Mouse (Mus musculus): ENCODE measurements around the gene Gm10974.

Gene Gm10974

DNA sequence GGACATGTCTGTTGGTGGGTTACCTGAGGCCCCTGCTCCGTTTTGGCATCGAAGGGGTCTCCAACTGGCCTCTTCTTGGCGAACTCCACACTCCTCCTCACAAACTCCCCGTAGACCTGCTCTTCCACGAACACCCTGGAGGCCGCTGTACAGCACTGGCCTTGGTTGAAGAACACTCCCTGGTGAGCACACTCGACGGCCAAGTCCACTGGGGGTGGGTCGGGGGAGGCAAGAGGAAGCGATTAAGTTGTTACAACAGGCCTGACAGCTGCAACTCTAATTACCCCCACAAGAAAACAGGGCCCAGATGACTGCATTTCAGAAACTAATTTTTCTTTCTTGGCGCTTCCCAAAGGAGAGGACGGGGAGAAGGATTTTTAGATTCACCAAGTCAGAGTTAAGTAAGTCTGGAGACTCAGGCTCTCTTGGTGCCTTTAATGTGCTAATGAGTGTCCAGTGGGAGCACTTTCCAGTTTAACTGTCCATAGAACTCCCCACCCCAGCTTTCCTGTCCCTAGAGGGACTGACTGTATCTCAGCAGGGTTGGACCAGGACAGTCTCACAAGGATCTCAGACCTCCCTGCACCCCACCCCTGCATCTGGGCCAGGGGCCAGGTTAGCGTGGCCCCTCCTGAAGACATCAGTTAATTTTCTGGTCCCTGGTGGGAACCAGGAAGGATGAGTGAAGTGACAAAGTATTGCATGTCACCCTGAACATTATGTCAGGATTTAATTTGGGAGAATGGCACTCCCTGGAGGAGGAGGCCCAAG lies 40.4 kb downstream of the Gm10974 start:
- no peak for DNase-seq (ENCODE audit: low read depth)

DNA sequence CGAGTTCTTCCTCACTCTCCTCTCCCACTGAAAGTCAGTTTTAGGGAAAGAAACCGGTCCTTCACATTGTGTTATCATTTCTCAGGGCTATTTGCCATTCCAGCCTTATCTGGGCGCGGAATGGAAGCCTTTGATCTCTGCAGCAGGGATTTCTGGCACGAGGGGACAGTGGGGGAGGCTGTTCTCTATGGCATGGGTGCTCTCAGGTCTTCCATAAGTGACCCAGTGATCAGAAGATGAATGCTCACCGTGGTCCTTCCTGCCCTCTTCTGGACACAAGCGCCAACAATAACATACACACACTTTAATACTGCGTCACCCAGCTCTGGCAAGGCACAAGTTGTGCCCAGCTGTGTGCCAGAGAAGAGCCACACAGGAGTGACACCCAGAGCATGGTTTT lies 41.3 kb downstream of the Gm10974 start:
- DNase-seq (ENCODE audit: low read depth), result no peak

DNA sequence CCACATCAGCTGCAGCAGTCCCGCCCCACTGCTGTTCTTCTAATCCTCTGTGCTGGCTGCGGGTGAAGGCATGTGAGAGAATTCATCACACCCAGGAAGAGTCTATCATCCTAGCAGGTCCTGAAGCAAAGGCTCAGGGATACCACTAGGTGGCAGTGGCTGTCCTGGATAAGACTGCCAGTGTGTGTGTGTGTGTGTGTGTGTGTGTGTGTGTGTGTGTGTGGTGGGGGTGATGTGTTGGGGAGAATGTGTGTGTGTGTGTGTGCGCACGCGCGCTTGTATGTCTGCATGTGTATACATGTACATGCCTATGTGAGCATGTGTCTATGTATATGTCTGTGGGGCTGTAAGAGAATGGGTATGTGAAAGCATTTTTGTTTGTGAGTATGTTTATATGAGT lies 43.7 kb downstream of the Gm10974 start:
- no peak for DNase-seq (ENCODE audit: low read depth)

DNA sequence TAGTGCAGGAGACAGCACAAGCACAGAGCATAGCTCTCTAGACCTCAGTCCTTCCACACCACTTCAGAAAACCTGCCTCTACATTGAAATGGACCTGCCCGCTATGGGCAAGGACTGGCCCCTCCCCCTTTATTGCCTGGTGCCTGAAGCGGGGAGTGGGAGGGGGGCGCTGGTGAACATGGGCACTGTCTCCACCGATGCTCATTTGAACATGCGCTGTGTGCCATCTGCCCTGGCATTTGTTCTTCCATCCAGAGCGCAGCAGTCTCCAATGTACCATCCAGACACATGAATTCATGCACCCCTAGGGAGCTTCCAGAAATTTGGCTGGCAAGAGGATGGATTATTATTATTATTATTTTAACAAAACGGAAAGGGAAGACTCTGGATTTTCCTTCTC lies 47.4 kb downstream of the Gm10974 start:
- no peak for DNase-seq (ENCODE audit: low read depth)

- no peak for DNase-seq (ENCODE audit: low read depth)
These were observed 51.1 kb downstream of the Gm10974 start for GRCm38 (mm10) chr7:66416829-66417228.

DNA sequence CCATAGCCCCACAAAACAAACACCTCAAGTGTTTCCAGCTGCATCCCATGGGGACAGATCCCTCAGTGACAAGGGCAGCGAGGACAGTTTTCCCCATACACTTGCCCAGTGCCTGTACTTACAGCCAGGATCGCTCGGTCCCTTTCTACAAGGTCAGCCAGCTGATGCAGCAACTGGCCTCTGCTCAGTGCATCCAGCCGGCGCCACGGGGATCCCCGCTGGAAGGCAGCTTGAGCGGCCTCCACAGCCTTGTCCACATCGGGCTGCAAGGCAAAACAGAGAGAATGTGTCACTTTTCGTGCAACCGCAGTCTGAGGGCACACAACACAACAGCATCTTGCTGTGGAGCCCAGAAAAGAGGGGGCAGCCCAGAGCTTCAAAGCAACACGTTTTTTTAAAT lies 53.3 kb downstream of the Gm10974 start:
- no peak for DNase-seq (ENCODE audit: low read depth)

- no peak for DNase-seq (ENCODE audit: low read depth)
These were observed 56.2 kb downstream of the Gm10974 start for GRCm38 (mm10) chr7:66421903-66422302.

DNA sequence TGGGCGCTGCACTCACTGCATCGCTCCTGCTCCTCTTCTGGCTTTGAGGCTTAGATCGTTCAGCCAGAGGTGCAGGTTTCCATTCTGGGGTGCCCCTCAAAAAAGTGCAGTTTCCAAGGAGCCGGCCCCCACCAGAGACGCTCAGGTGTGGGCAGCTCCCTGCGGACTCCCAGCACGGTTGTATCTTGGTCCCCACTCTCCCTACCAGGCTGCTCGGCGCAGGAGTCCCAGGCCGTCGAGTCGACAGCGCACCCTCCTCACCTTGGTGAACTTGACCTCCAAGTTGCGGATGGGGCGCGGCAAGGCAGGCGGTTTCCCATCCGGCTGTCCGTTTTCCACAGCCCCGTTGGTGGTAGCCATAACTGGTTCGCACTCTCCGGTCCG lies 61.3 kb downstream of the Gm10974 start:
- no peak for DNase-seq (ENCODE audit: low read depth)

DNA sequence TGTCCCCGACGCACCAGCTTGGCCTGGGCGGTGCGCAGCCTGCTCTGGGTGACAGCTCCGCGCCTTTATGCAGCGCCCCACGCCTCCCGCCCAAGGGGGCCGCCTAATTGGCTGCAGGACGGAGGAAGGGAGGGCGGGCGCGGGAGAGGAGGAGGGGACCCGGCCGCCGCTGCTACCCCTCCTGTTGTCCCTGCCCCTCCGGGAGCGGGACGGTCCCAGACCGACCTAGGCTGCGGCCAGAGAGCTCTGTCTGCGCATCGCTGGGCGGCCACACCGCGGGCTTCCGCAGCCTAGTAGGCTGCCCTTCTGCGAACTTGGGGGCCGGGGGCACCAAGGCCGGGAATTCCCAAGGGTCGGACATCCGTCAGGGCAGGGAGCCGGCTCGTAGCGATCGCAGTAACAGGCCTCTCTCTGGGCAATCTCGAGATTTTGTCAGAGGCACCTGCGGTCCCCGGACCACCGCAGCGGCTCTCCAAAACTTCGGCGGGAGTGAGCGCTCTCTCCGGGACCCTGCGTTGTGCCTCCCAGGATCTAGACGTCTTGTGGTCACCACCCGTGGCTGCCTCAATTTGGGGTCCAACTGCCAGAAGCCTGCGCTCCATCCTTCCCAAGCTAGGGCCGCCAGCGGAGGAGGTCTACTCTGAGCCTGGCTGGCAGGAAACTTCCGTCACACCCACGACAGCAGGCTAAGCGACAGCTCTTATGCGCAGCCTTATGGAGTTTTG lies 61.9 kb downstream of the Gm10974 start, which contains the start of gene Aldh1a3:
Aldh1a3 (minus strand) TSS at position 81 of the 725 bp plus-strand sequence.
- DNase-seq (ENCODE audit: low read depth), result no peak

GRCm38 (mm10) chr7:66434453-66434935 lies 68.8 kb downstream of the Gm10974 start:
- DNase-seq (ENCODE audit: low read depth), result no peak
